Mouse (Mus musculus): ENCODE results near the gene Madd. TPM values are rescaled to one million over a fixed set of nuclear protein-coding genes. Genes with fewer than 3 reads are reported as not detected.

Madd gene
- polyA plus RNA-seq, 1 experiment from 2014 or later, result 10.9 TPM

DNA sequence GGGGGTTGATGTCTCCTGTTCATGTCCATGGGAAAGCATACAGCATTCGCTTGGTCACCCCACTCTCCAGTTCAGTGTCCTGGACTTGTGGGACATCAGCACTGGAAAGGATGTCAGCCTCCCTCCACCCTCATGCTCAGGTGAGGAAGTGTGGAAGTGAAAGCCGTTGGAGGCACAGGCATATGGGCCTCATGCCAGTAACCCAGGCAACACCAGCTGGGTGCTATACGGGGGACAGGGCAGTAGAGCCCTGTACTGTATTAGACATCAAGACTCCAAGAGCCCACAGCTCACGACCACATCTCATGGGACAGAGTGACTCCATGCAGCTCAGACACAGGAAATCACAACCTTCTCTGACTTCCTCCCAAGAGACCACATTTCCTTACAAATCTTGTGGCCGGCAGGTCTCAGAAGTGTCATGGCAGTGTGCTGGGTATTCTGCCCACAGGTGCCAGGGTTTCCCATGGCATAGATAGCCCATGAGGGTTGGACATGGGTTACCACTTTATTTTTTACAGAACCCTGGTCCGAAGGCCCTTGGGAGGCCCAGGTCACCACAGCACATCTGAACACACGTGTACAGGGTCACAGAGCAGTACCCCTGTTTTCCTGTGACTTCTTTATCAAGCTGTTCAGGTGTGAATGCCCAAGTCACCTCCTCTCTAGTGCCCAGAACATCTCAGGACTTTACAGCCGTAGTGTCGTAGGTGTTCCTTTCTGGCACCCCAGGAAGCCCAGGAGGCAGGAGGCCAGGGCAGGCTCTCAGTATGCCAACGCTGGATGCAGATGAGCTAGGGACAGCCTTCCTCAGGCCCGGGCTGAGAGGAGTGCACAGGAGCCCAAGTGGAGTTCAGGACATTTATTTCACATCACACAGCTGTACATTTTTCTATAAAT is 46.9 kb downstream of the Madd start:
- Histone ChIP-seq H3K27ac (no peak overlapping the region), H3K36me3 (peaks cover 10% of the 10 kb centered on the region), H3K9me3 (replicated peaks) (no peaks in the 10 kb centered on the region), H3K27me3 (ENCODE audit: low read depth, poor library complexity, severe bottlenecking) (no peaks in the 10 kb centered on the region), H3K4me3 (no peak overlapping the region), H3K4me1 (no peaks in the 10 kb centered on the region)
- 86% methylated on average over 11 of the region's 11 CpGs for WGBS
- DNase-seq (ENCODE audit: low spot score), result no peak

DNA sequence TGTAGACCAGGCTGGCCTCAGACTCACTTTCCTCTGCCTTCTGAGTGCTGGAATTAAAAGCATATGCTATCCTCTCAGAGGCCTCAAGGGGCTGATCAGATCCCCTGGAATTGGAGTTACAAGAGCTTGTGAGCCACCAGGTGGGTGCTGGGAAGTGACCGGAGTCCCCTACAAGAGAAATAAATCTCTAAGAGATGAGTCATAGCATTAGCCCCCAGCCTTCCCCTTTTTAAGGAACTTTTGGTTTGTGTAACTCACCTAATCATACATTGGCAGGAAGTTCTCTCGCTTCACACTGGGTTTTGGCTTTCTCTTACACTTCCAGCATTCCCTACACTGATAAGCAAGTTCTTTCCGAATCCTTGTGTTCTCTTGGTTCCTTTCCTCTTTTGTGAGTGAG is 51.6 kb downstream of the Madd start:
- 80% methylated on average over 3 of the region's 3 CpGs for whole genome bisulfite sequencing
- no peaks in the 10 kb centered on the region for H3K27me3 ChIP-seq (ENCODE audit: low read depth, poor library complexity, severe bottlenecking)
- no peak overlapping the region for H3K27ac ChIP-seq
- H3K9me3 ChIP-seq (replicated peaks), result no peaks in the 10 kb centered on the region
- DNase-seq (ENCODE audit: low spot score), result no peak
- H3K4me1 ChIP-seq, result no peaks in the 10 kb centered on the region
- H3K36me3 ChIP-seq, result no peaks in the 10 kb centered on the region
- no peak overlapping the region for H3K4me3 ChIP-seq

DNA sequence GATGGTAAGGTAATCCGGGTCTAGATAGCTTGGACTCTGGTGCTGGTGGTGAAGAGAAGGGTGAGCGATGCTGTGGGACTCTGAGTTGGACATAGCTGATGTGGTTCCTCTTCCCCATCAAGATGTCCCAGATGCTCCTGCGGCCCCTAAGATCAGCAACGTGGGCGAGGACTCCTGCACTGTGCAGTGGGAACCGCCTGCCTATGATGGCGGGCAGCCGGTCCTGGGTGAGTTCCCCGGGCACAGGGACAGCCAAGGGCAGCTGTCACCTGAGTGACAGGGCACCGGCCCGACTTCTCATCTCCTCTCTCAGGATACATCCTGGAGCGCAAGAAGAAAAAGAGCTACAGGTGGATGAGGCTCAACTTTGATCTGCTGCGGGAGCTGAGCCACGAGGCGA is 52.4 kb downstream of the Madd start:
- no peaks in the 10 kb centered on the region for H3K27me3 ChIP-seq (ENCODE audit: low read depth, poor library complexity, severe bottlenecking)
- no peak for DNase-seq (ENCODE audit: low spot score)
- H3K4me3 ChIP-seq, result no peak overlapping the region
- WGBS, result 93% methylated on average over 15 of the region's 15 CpGs
- H3K36me3 ChIP-seq, result no peaks in the 10 kb centered on the region
- no peaks in the 10 kb centered on the region for H3K9me3 ChIP-seq (replicated peaks)
- H3K27ac ChIP-seq, result no peak overlapping the region
- H3K4me1 ChIP-seq, result no peaks in the 10 kb centered on the region

DNA sequence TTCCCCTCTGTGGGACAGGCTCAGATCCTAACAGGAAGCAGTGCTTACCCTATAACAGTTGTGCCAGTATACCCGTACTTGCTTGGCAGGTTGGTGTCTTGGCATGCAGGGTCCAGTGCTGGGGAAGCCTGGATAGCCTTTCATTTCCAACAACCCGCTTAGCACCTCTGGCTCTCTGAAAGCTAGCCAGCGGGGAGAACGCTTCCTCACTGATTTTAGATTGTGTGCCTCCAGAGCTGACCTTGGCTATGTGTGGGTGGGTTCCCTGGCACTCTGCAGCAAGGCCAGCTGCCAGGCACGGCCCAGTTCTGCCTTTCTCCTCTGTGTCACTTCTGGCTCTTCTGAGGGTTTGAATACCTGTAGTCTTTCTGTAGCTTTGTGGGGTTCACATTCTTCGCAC is 53.5 kb downstream of the Madd start:
- H3K4me3 ChIP-seq, result no peak overlapping the region
- WGBS, result 92% methylated on average over 6 of the region's 6 CpGs
- no peaks in the 10 kb centered on the region for H3K9me3 ChIP-seq (replicated peaks)
- H3K4me1 ChIP-seq, result no peaks in the 10 kb centered on the region
- H3K27ac ChIP-seq, result no peak overlapping the region
- no peaks in the 10 kb centered on the region for H3K27me3 ChIP-seq (ENCODE audit: low read depth, poor library complexity, severe bottlenecking)
- DNase-seq (ENCODE audit: low spot score), result no peak
- no peaks in the 10 kb centered on the region for H3K36me3 ChIP-seq

DNA sequence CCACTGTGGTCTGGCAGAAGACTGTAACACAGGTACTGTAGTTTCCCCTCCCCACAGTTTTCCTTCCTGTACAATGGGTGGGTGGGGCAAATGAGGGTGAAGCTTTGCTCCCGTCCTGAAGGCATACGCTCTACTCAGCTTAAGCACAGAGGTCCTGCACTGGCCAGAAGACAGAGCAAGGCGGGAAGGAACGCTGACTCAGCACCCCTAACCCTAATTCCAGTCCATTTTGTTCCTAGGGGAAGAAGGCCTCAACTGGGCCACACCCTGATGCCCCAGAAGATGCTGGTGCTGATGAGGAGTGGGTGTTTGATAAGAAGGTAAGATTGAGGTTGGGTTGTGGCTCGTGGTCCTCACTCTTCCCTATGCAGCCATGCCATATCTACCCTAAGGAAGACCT is 54.9 kb downstream of the Madd start:
- H3K4me3 ChIP-seq, result no peak overlapping the region
- no peak overlapping the region for H3K27ac ChIP-seq
- H3K36me3 ChIP-seq, result no peaks in the 10 kb centered on the region
- H3K9me3 ChIP-seq (replicated peaks), result no peaks in the 10 kb centered on the region
- H3K27me3 ChIP-seq (ENCODE audit: low read depth, poor library complexity, severe bottlenecking), result no peaks in the 10 kb centered on the region
- no peaks in the 10 kb centered on the region for H3K4me1 ChIP-seq
- 87% methylated on average over 5 of the region's 5 CpGs for WGBS
- no peak for DNase-seq (ENCODE audit: low spot score)

DNA sequence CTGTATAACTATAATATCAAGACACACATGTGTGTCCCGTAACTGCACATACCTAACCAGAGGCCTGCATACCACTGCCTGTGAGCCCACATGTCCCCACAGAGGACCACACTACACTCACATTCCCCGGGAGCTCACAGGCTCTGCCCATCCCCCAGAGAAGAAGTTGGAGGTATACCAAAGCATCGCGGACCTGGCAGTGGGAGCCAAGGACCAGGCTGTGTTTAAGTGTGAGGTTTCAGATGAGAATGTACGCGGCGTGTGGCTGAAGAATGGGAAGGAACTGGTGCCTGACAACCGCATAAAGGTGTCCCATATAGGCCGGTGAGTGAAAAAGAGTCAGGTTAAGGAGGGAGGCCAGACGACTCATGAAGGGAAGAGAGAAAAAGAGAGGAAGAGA is 58.5 kb downstream of the Madd start:
- 0 out of 2 replicates have a peak, but pooled peaks cover 3% of the 10 kb centered on the region for H3K27me3 ChIP-seq (ENCODE audit: low read depth, poor library complexity, severe bottlenecking)
- 90% methylated on average over 10 of the region's 10 CpGs for WGBS

DNA sequence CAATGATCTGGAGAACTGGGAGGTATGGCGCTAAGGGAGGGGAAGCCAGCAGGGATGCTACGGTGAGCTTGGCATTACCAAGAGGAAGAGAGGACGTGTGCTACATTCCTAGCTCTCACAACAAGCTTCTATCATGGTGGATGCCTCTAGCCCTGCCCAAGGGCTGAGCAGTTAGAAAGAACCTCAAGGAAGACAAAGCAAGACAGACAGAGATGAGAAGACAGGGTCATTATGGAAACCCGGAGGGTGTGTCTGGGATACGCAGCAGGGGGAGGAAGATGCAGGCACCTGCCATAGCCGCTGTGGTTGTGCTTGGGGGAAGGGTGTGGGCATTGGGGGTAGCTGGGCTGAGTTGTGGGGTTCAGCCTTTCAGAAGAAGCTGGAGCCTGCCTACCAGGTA is 60.1 kb downstream of the Madd start:
- Histone ChIP-seq H3K9me3 (replicated peaks) (no peaks in the 10 kb centered on the region), H3K27ac (no peak overlapping the region), H3K4me3 (no peak overlapping the region), H3K27me3 (ENCODE audit: low read depth, poor library complexity, severe bottlenecking) (0 out of 2 replicates have a peak, but pooled peaks cover 3% of the 10 kb centered on the region), H3K36me3 (no peaks in the 10 kb centered on the region), H3K4me1 (no peaks in the 10 kb centered on the region)
- WGBS, result 83% methylated on average over 6 of the region's 6 CpGs
- DNase-seq (ENCODE audit: low spot score), result no peak

More for the DNA sequence above, 58.5 kb downstream of the Madd start:
- no peaks in the 10 kb centered on the region for H3K36me3 ChIP-seq
- H3K27ac ChIP-seq, result no peak overlapping the region
- no peak overlapping the region for H3K4me3 ChIP-seq
- H3K4me1 ChIP-seq, result no peaks in the 10 kb centered on the region
- no peaks in the 10 kb centered on the region for H3K9me3 ChIP-seq (replicated peaks)
- DNase-seq (ENCODE audit: low spot score), result no peak

DNA sequence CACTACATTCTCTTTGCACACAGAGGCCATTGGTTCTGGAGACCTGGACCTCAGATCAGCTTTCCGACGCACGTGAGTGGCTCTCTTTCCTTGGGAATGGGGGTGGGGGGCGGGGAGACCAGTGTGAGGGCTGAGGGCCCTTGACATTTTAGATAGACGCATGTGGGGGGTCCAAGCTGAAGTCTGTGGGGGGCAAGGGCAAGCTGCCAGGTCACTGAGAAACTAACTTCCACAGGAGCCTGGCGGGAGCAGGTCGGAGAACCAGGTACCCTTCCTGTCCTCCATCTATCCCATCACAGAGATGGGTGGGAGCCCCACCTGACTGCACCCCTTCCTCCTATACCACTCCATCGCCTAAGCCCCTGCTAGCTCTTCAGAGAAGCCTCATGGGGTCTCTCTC is 62.1 kb downstream of the Madd start:
- Histone ChIP-seq H3K9me3 (replicated peaks) (no peaks in the 10 kb centered on the region), H3K27ac (no peak overlapping the region), H3K36me3 (no peaks in the 10 kb centered on the region), H3K27me3 (ENCODE audit: low read depth, poor library complexity, severe bottlenecking) (peaks cover 16% of the 10 kb centered on the region), H3K4me3 (no peak overlapping the region), H3K4me1 (no peaks in the 10 kb centered on the region; the same call in 1 of the 2 replicates)
- DNase-seq (ENCODE audit: low spot score), result no peak
- WGBS, result 74% methylated on average over 8 of the region's 8 CpGs

DNA sequence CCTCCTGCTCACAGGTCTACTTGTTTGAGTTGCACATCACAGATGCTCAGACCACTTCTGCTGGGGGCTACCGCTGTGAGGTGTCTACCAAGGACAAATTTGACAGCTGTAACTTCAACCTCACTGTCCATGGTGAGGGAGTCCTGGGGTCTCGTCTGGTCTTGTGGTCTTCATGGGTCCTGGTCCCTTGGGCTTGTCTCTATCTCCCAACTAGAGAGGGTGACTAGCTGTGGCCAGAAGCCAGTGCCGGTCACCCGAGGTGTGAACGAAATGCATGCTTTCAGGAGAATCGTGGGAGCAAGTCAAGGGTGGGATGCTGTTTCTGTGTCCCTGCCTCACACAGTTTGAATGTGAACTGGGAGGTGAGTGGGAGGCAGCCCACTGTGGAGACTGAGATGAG is 62.6 kb downstream of the Madd start:
- Histone ChIP-seq H3K4me3 (no peak overlapping the region), H3K4me1 (peaks cover 2% of the 10 kb centered on the region; the same call in 1 of the 2 replicates), H3K9me3 (replicated peaks) (no peaks in the 10 kb centered on the region), H3K27ac (no peak overlapping the region), H3K36me3 (no peaks in the 10 kb centered on the region), H3K27me3 (ENCODE audit: low read depth, poor library complexity, severe bottlenecking) (peaks cover 21% of the 10 kb centered on the region)
- WGBS, result 78% methylated on average over 6 of the region's 6 CpGs
- DNase-seq (ENCODE audit: low spot score), result no peak

DNA sequence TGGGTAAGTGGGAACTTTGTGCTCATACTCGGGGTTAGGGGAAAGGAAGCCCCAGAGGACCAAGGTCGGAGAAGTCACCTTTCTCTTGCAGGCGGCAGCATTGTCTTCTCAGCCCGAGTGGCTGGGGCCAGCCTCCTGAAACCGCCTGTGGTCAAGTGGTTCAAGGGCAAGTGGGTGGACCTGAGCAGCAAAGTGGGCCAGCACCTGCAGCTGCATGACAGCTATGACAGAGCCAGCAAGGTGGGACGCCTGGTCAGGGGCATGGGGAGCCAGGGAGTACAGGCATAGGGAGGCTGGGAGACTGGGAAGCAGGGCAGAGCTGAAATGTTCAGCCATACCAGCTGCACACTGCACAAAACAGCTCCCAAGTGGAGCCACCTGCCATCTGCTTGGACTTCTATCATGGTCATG is 63.4 kb downstream of the Madd start:
- H3K9me3 ChIP-seq (replicated peaks), result no peaks in the 10 kb centered on the region
- no peak for DNase-seq (ENCODE audit: low spot score)
- H3K4me3 ChIP-seq, result no peak overlapping the region
- H3K4me1 ChIP-seq, result peaks cover 9% of the 10 kb centered on the region
- H3K27ac ChIP-seq, result no peak overlapping the region
- 76% methylated on average over 6 of the region's 6 CpGs for WGBS
- peaks cover 29% of the 10 kb centered on the region for H3K27me3 ChIP-seq (ENCODE audit: low read depth, poor library complexity, severe bottlenecking)
- H3K36me3 ChIP-seq, result no peaks in the 10 kb centered on the region

DNA sequence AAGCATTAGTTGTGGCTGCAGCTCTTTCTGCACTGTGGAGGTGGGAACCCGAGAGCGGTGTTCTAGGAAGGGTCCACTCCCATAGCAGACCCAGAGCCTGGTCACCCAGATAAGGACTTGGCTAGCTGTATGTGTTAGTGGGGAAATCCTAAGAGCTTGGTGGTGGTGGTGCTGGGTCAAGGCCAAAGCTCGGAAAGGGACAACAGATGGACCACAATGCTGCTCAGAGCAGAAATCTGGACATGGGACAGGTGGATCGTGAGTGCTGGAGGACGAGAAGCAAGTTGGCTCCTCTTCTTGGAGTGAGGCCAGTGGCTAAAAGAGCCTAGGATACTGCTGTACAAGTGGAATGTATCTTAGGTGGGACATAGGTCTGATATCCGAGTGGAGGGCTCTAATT is 64.1 kb downstream of the Madd start:
- peaks cover 29% of the 10 kb centered on the region for H3K27me3 ChIP-seq (ENCODE audit: low read depth, poor library complexity, severe bottlenecking)
- H3K4me1 ChIP-seq, result peaks cover 14% of the 10 kb centered on the region
- no peak overlapping the region for H3K27ac ChIP-seq
- no peaks in the 10 kb centered on the region for H3K9me3 ChIP-seq (replicated peaks)
- 90% methylated on average over 6 of the region's 6 CpGs for WGBS
- no peak overlapping the region for H3K4me3 ChIP-seq
- H3K36me3 ChIP-seq, result no peaks in the 10 kb centered on the region
- DNase-seq (ENCODE audit: low spot score), result no peak

DNA sequence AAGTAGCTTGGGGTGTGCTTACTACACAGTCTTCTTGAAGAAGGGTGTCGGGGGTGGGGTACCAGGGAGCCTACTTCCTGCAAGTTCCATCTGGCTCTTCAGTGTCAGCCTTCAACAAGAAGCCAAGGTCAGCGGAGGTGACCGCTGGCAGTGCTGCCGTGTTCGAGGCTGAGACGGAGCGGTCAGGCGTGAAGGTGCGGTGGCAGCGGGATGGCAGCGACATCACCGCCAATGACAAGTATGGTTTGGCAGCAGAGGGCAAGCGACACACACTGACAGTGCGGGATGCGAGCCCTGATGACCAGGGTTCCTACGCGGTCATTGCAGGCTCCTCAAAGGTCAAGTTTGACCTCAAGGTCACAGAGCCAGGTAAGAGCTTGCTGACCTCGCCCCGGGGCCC is 64.6 kb downstream of the Madd start:
- no peaks in the 10 kb centered on the region for H3K9me3 ChIP-seq (replicated peaks)
- H3K27me3 ChIP-seq (ENCODE audit: low read depth, poor library complexity, severe bottlenecking), result peaks cover 30% of the 10 kb centered on the region
- H3K36me3 ChIP-seq, result no peaks in the 10 kb centered on the region
- no peak overlapping the region for H3K27ac ChIP-seq
- DNase-seq (ENCODE audit: low spot score), result no peak
- no peak overlapping the region for H3K4me3 ChIP-seq
- 91% methylated on average over 19 of the region's 19 CpGs for WGBS
- peaks cover 14% of the 10 kb centered on the region for H3K4me1 ChIP-seq

DNA sequence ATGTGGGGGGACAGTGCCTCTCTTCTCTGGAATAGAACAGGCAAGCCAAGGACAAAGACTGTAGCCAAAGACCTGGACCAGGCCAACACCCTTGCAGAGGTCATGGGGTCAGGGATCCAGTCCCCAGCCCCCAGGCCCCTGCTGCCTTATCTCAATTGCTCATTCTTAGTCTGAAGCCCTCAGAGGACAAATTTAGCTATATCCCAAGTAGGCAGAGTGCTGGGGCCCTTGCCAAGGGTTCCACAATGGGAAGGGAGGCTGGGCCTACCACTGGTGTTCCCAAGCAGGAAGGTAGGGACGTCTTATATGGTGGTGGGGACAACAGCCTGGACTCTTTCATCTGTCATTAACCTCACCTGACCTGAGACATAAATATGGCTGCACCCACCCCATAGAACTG is 65.0 kb downstream of the Madd start:
- H3K27ac ChIP-seq, result no peak overlapping the region
- peaks cover 14% of the 10 kb centered on the region for H3K4me1 ChIP-seq
- no peaks in the 10 kb centered on the region for H3K36me3 ChIP-seq
- H3K4me3 ChIP-seq, result no peak overlapping the region
- no peaks in the 10 kb centered on the region for H3K9me3 ChIP-seq (replicated peaks)
- 60% methylated on average over 1 of the region's 1 CpGs for WGBS
- DNase-seq (ENCODE audit: low spot score), result no peak
- H3K27me3 ChIP-seq (ENCODE audit: low read depth, poor library complexity, severe bottlenecking), result peaks cover 32% of the 10 kb centered on the region
